In the genomic region with DNA sequence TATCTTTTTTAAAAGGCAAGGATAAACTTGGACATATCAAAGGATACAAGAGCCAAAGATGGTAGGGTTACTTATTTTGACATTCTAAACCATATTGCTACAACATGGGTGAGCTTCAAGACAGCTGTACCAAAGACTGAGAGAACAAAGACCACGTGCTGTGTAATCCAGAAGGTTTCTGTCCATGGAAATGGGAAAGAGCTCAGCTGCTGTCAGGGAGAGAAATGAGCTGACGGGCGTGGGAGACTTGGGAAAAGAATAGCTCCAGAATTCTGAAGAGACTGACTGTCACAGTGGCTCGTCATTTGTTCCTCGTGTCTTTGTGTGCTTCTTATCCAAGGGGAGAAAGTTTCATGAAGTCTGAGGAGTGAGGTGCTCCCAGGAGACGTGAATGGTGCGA, we compare ENCODE assay signal across 20 mouse cellular contexts. TPM values are rescaled to one million over a fixed set of nuclear protein-coding genes. Genes with fewer than 3 reads are reported as not detected.
DNase-seq lines count a peak whose midpoint lies in the region; ATAC-seq and TF ChIP-seq lines count a peak whose summit lies in the region.
"Had no signal": no experiment of that assay in that cellular context is flagged by ENCODE, and none has a peak within 500 bp of the region (broad histone marks: within the 10 kb centered on the region; RNA-seq: fewer than 3 reads in every experiment).

No protein-coding gene starts in this region.

- no peaks in the 10 kb centered on the region for H3K9me3 ChIP-seq in forebrain, embryonic 13.5 days (replicated peaks)
- no peaks in the 10 kb centered on the region for H3K9me3 ChIP-seq in forebrain, embryonic 11.5 days (ENCODE audit: control insufficient read depth, low read length)
- H3K9me3 ChIP-seq: megakaryocyte, embryonic 14.5 days; stomach, embryonic 15.5 days had no signal

- H3K4me1 ChIP-seq in forebrain, embryonic 13.5 days = peaks cover 46% of the 10 kb centered on the region
- H3K4me1 ChIP-seq in forebrain, embryonic 11.5 days (replicated peaks; ENCODE audit: control insufficient read depth, insufficient read depth, low read length) = peaks cover 9% of the 10 kb centered on the region; the same call in 1 of the 2 replicates
- H3K4me1 ChIP-seq: stomach, embryonic 15.5 days had no signal

- H3K27me3 ChIP-seq in forebrain, embryonic 13.5 days = no peaks in the 10 kb centered on the region
- no peaks in the 10 kb centered on the region for H3K27me3 ChIP-seq in forebrain, embryonic 11.5 days (ENCODE audit: control insufficient read depth, insufficient read depth, low read length)
- H3K27me3 ChIP-seq: stomach, embryonic 15.5 days had no signal

- no peak for TF ChIP-seq POLR2A in brain, embryonic 14.5 days (IDR thresholded peaks at IDR 0.05; ENCODE audit: borderline replicate concordance, extremely low read depth, insufficient read depth, insufficient read length, poor library complexity, severe bottlenecking)

- WGBS in forebrain, embryonic 13.5 days = 35% methylated on average over 7 of the region's 7 CpGs
- WGBS in forebrain, embryonic 11.5 days = 56% methylated on average over 7 of the region's 7 CpGs

- H3K27ac ChIP-seq in forebrain, embryonic 13.5 days = peak overlapping the region; percentile 45
- H3K27ac ChIP-seq in forebrain, embryonic 11.5 days (ENCODE audit: low read depth, low read length) = no peak overlapping the region
- H3K27ac ChIP-seq: stomach, embryonic 15.5 days had no signal

- no peak overlapping the region for H3K4me2 ChIP-seq in forebrain, embryonic 13.5 days
- H3K4me2 ChIP-seq in forebrain, embryonic 11.5 days (ENCODE audit: low read depth, low read length, severe bottlenecking) = no peak overlapping the region
- H3K4me2 ChIP-seq: heart, embryonic 11.5 days; lung, embryonic 14.5 days; stomach, embryonic 15.5 days had no signal

- ATAC-seq in forebrain, embryonic 13.5 days = no peak
- ATAC-seq in forebrain, embryonic 11.5 days (replicated peaks; ENCODE audit: low FRiP score) = no peak
- ATAC-seq: inflammation-experienced regulatory T-cells, adult 6 months had no signal

- H3K9ac ChIP-seq in forebrain, embryonic 13.5 days = no peak overlapping the region
- no peak overlapping the region for H3K9ac ChIP-seq in forebrain, embryonic 11.5 days (ENCODE audit: low read length)
- H3K9ac ChIP-seq: lung, embryonic 14.5 days; stomach, embryonic 15.5 days had no signal

- no peak overlapping the region for H3K4me3 ChIP-seq in forebrain, embryonic 13.5 days
- H3K4me3 ChIP-seq in forebrain, embryonic 11.5 days (ENCODE audit: low read depth, low read length) = no peak overlapping the region
- H3K4me3 ChIP-seq: megakaryocyte, embryonic 14.5 days; stomach, embryonic 15.5 days had no signal

- no peak for DNase-seq in forebrain, embryonic 11.5 days (ENCODE audit: low spot score)
- peak; percentile 43 to 63 for DNase-seq in layer of hippocampus, adult 18-20 months (ENCODE audit: low spot score in 2 of 2)
- no peak for DNase-seq in layer of hippocampus, adult 9-10 months (ENCODE audit: low spot score)
- peak; percentile 34 for DNase-seq in lung, postnatal 36 days
- DNase-seq in lung, adult 18-20 months = no peak
- peak; percentile 61 for DNase-seq in brain, embryonic 14.5 days (ENCODE audit: low read depth)
- DNase-seq in adrenal gland, adult 18-20 months (ENCODE audit: low spot score in 2 of 2) = no peak
- DNase-seq: adrenal gland, adult 2 months; cerebellum, adult 11 months; cerebellum, postnatal 14 days; embryo, embryonic 11 days; gastrocnemius, postnatal 36 days; heart, postnatal 14 days; kidney, adult 8-10 months; lung, embryonic 14.5 days had no signal

- 0 out of 2 replicates have a peak, but pooled peaks cover 7% of the 10 kb centered on the region for H3K36me3 ChIP-seq in forebrain, embryonic 13.5 days (ENCODE audit: poor library complexity, severe bottlenecking)
- no peaks in the 10 kb centered on the region for H3K36me3 ChIP-seq in forebrain, embryonic 11.5 days (ENCODE audit: control insufficient read depth, insufficient read depth, low read length)
- H3K36me3 ChIP-seq: stomach, embryonic 15.5 days had no signal

- no peak for TF ChIP-seq CTCF in brain, embryonic 14.5 days (IDR thresholded peaks at IDR 0.05; ENCODE audit: borderline replicate concordance, extremely low read depth, insufficient read depth, insufficient read length)

RNA-seq across cellular contexts. Expression of a gene that starts 36.4 kb away (rescaled TPM):
- polyA plus RNA-seq in forebrain, embryonic 13.5 days (2015; fragmentation: Nextera tagmentation; extraction: Ambion mirVana) = 81.7 and 83.0 TPM in 2 replicates
- polyA plus RNA-seq in forebrain, embryonic 11.5 days (2014; fragmentation: Nextera tagmentation; extraction: Ambion mirVana) = 136 and 137 TPM in 2 replicates
- total RNA-seq in layer of hippocampus, adult 18-20 months (2021) = 10 to 100 TPM; 23.6 to 28.3 TPM
- 17.0 and 22.1 TPM in 2 replicates for polyA plus RNA-seq in brain, embryonic 14.5 days (2012; rRNA removed)
- total RNA-seq in adrenal gland, adult 18-20 months (2021) = 100 to 1,000 TPM in 1 of 2 experiments, 10 to 100 TPM in 1; 95.8 to 130 TPM

Comparison
In these comparisons a context has a peak if more than half of its experiments do, and no peak if none do; other contexts are left out.
1. DNase-seq: peak in layer of hippocampus, adult 18-20 months (2 of 2), lung, postnatal 36 days (single experiment) and brain, embryonic 14.5 days (single experiment); none in forebrain, embryonic 11.5 days (single experiment), layer of hippocampus, adult 9-10 months (single experiment), lung, adult 18-20 months (0 of 2) and adrenal gland, adult 18-20 months (0 of 2).